Mouse (Mus musculus): Measurements from ENCODE around the gene Csf2rb2. TPM values are rescaled to one million over a fixed set of nuclear protein-coding genes. Genes with fewer than 3 reads are reported as not detected.
"Not testable (repeated sequence)": the region's sequence is repeated elsewhere in the genome, so short reads cannot be mapped to it uniquely, and the experiment has no call there.

Csf2rb2 gene
- polyA plus RNA-seq, 1 experiment from 2014 or later = 0.20 TPM

DNA sequence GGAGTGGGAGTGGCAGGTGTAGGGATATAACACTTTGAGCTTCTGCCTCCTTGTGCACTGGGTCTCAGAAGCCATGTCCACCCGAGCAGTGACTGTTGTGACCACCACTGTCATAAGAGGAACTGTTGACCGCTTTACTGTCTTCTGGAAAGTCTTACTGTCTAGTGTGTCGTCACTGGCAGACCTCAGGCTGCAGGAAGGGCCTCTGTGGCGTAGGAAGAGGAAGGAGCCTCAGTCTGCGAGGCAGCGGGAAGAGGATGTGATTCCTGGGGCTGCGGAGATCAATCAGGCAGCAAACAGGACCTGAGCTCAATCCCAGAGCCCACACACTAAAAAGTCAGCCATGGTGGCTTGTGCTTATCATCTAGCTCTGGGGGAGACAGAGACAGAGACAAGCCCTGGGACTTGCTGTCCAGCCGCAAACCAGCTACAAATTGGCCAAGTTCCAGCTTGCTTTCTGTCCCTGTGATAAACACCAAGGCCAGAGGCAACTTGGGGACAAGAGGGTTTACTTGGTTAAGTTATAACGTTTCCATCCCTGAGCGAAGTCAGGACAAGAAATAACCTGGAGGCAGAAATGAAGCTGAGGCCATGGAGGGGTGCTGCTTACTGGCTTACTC, 47.2 kb downstream of the Csf2rb2 start:
- Histone ChIP-seq H3K4me2 (no peak overlapping the region), H3K9me3 (ENCODE audit: low read depth, low read length) (no peaks in the 10 kb centered on the region), H3K4me1 (ENCODE audit: insufficient read depth) (no peaks in the 10 kb centered on the region), H3K4me3 (ENCODE audit: low read depth, low read length) (no peak overlapping the region), H3K27me3 (ENCODE audit: insufficient read depth, low read length) (no peaks in the 10 kb centered on the region), H3K9ac (no peak overlapping the region), H3K27ac (ENCODE audit: low read depth) (no peak overlapping the region), H3K36me3 (ENCODE audit: insufficient read depth) (no peaks in the 10 kb centered on the region)
- peak; percentile 69 for DNase-seq
- no peak for TF ChIP-seq CTCF (IDR thresholded peaks at IDR 0.05; ENCODE audit: low read depth)
- ATAC-seq (ENCODE audit: insufficient read depth) = 0 out of 2 replicates have a peak, but pooled peaks have one; percentile 11
- 56% methylated on average over 10 of the region's 10 CpGs for WGBS

DNA sequence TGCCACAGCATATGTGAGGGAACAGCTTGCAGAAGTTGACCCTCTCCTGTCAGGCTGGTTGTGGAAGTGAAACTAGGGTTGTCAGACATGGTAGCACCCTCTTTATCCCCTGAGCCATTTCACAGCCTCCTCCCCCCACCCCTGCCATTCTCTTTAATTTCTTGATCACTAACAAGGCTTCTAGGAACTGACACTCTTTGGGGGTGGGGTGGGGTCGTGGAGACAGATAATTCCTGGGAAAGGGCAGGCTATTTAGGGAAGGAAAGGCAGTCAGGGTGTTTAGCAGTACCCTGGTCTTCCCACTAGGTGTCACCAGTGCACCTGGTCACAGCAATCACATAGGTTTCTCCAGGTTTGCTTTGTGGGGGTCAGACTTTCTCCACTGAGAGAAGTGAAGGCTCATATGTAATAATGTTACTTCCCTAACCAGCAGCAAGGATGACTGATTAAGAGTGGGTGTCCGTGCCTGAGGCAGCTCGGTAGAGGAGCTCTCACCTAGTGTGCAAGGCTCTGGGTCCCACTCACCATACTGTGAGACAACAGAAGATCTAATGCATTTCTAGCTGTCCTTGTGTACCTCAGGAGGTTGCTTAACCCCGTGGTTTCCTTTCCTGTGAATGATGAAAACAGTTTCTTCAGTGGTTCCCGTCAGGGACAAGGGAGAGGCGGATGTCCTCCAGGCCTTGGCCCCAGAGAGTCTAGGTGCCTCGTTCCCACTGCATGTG, 48.0 kb downstream of the Csf2rb2 start:
- no peak overlapping the region for H3K9ac ChIP-seq
- no peaks in the 10 kb centered on the region for H3K36me3 ChIP-seq (ENCODE audit: insufficient read depth)
- H3K4me3 ChIP-seq (ENCODE audit: low read depth, low read length) = no peak overlapping the region
- ATAC-seq (ENCODE audit: insufficient read depth) = peak; percentile 44
- WGBS = 34% methylated on average over 7 of the region's 7 CpGs
- no peaks in the 10 kb centered on the region for H3K9me3 ChIP-seq (ENCODE audit: low read depth, low read length)
- TF ChIP-seq CTCF (IDR thresholded peaks at IDR 0.05; ENCODE audit: low read depth) = peak; percentile 93
- no peaks in the 10 kb centered on the region for H3K4me1 ChIP-seq (ENCODE audit: insufficient read depth)
- no peak overlapping the region for H3K4me2 ChIP-seq
- peak; percentile 77 for DNase-seq
- no peaks in the 10 kb centered on the region for H3K27me3 ChIP-seq (ENCODE audit: insufficient read depth, low read length)
- H3K27ac ChIP-seq (ENCODE audit: low read depth) = no peak overlapping the region

DNA sequence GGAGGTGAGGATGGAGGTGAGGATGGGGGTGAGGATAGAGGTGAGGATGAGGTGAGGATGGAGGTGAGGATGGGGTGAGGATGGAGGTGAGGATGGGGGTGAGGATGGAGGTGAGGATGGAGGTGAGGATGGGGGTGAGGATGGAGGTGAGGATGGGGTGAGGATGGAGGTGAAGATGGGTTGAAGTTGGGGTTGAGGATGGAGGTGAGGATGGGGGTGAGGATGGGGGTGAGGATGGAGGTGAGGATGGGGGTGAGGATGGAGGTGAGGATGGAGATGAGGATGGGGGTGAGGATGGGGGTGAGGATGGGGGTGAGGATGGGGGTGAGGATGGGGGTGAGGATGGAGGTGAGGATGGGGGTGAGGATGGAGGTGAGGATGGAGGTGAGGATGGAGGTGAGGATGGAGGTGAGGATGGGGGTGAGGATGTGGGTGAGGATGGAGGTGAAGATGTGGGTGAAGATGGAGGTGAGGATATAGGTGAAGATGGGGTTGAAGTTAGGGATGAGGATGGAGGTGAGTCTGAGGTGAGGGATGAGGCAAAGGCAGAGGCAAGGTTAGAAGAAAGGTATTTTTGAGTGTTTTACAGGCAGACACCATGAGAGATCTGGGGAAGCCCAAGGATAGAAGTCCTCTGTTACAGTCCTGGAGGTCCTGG, 48.8 kb downstream of the Csf2rb2 start:
- not testable (repeated sequence) for ATAC-seq (ENCODE audit: insufficient read depth); H3K36me3 ChIP-seq (ENCODE audit: insufficient read depth); H3K9me3 ChIP-seq (ENCODE audit: low read depth, low read length); H3K27me3 ChIP-seq (ENCODE audit: insufficient read depth, low read length); H3K4me1 ChIP-seq (ENCODE audit: insufficient read depth); H3K4me2 ChIP-seq; H3K9ac ChIP-seq; DNase-seq; H3K4me3 ChIP-seq (ENCODE audit: low read depth, low read length); H3K27ac ChIP-seq (ENCODE audit: low read depth)

DNA sequence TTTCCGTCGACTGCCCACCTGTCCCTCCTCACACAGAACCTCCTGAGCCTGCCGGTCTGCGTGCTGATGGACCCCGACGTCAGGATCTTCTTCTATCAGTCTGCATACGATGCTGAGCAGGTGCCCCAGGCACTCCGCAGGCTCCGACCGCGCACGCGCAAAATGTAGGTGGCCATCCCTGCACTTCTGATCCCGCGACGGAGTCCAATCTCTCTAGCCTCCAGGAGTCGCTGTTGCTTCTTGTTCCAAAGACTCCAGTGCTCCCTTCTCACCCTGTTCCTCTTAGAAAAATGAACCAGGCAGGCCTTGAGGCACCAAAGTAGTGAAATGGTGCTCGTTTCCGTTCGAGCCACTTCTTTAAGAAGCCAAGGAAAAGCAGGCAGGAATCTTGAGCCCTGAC, 50.8 kb downstream of the Csf2rb2 start:
- H3K36me3 ChIP-seq (ENCODE audit: insufficient read depth) = no peaks in the 10 kb centered on the region
- H3K4me2 ChIP-seq = no peak overlapping the region
- peak; percentile 76 for DNase-seq
- H3K9me3 ChIP-seq (ENCODE audit: low read depth, low read length) = no peaks in the 10 kb centered on the region
- no peak overlapping the region for H3K9ac ChIP-seq
- 22% methylated on average over 20 of the region's 20 CpGs for WGBS
- H3K27me3 ChIP-seq (ENCODE audit: insufficient read depth, low read length) = no peaks in the 10 kb centered on the region
- no peak overlapping the region for H3K4me3 ChIP-seq (ENCODE audit: low read depth, low read length)
- peak; percentile 54 for TF ChIP-seq CTCF (IDR thresholded peaks at IDR 0.05; ENCODE audit: low read depth)
- no peaks in the 10 kb centered on the region for H3K4me1 ChIP-seq (ENCODE audit: insufficient read depth)
- no peak overlapping the region for H3K27ac ChIP-seq (ENCODE audit: low read depth)
- no peak for ATAC-seq (ENCODE audit: insufficient read depth)

DNA sequence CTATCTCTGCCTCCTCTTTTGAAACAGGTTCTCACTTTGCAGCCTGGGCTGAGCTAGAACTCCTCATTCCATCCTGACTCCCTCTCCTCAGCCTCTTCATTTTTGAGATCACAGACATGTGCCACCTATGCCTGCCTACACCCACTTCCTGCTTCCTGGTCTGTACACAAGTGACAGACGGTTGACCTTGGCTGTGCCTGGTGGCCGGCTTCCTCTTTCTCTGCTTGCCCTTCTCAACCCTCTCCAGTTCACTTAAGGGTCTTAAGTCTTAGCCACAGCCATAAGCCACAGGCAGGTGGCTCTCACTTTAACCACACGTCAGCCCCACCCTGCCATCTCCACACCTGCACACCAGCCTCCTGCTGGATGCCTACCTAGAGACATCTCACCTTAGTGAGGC, 57.1 kb downstream of the Csf2rb2 start:
- no peak for DNase-seq
- no peak for TF ChIP-seq CTCF (IDR thresholded peaks at IDR 0.05; ENCODE audit: low read depth)
- H3K4me2 ChIP-seq = no peak overlapping the region
- H3K4me1 ChIP-seq (ENCODE audit: insufficient read depth) = peaks cover 13% of the 10 kb centered on the region; the same call in 1 of the 2 replicates
- no peak overlapping the region for H3K9ac ChIP-seq
- no peak for ATAC-seq (ENCODE audit: insufficient read depth)
- no peaks in the 10 kb centered on the region for H3K27me3 ChIP-seq (ENCODE audit: insufficient read depth, low read length)
- H3K9me3 ChIP-seq (ENCODE audit: low read depth, low read length) = no peaks in the 10 kb centered on the region
- 30% methylated on average over 3 of the region's 3 CpGs for WGBS
- H3K4me3 ChIP-seq (ENCODE audit: low read depth, low read length) = no peak overlapping the region
- H3K36me3 ChIP-seq (ENCODE audit: insufficient read depth) = no peaks in the 10 kb centered on the region
- no peak overlapping the region for H3K27ac ChIP-seq (ENCODE audit: low read depth)

DNA sequence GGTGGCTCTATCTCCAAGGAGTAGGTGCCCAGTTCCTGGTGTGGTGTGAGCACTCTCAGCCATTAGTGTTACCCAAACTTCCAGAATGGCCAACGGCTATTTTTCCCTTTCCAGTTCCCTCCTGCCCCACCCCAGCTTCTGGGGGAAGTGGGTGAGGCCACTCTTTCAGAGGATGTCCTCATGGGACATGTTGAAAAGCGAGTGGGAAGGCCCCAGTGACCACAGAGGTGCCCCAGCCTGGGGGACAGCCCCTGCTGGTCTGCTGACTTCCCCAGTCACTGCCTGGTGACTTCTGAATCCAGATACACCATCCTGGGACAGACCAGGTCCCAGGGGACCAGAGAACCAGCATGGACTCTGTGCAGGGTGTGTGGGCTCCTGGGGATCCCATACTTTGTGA, 57.9 kb downstream of the Csf2rb2 start:
- 67% methylated on average over 2 of the region's 2 CpGs for WGBS
- no peak overlapping the region for H3K27ac ChIP-seq (ENCODE audit: low read depth)
- H3K9me3 ChIP-seq (ENCODE audit: low read depth, low read length) = no peaks in the 10 kb centered on the region
- peaks cover 13% of the 10 kb centered on the region; the same call in 1 of the 2 replicates for H3K4me1 ChIP-seq (ENCODE audit: insufficient read depth)
- H3K4me3 ChIP-seq (ENCODE audit: low read depth, low read length) = no peak overlapping the region
- DNase-seq (no peak), ATAC-seq (ENCODE audit: insufficient read depth) (no peak)
- TF ChIP-seq CTCF (IDR thresholded peaks at IDR 0.05; ENCODE audit: low read depth) = no peak
- H3K27me3 ChIP-seq (ENCODE audit: insufficient read depth, low read length) = no peaks in the 10 kb centered on the region
- no peak overlapping the region for H3K4me2 ChIP-seq
- no peaks in the 10 kb centered on the region for H3K36me3 ChIP-seq (ENCODE audit: insufficient read depth)
- H3K9ac ChIP-seq = no peak overlapping the region

All from lung, embryonic 14.5 days (tissue).